Mouse (Mus musculus) C2C12 (cell line): Measurements from ENCODE around the gene Gmfg.

Experiments used
- CTCF ChIP-seq: IDR thresholded peaks from one replicate; pipeline ENCODE4 v1.5.1; 2011; ENCODE audit not compliant: control insufficient read depth, insufficient read depth, insufficient read length
- MYOD1 ChIP-seq: IDR thresholded peaks from one replicate; pipeline ENCODE4 v1.6.1; 2011; ENCODE audit warnings: low read depth; ENCODE audit not compliant: control insufficient read depth, insufficient read length

- no peak for TF ChIP-seq CTCF
- TF ChIP-seq MYOD1: no peak
These were observed 15.2 kb downstream of the Gmfg start for GRCm38 (mm10) chr7:28452361-28453005.
